Mouse (Mus musculus): ENCODE data around the gene Tmem130.

DNA sequence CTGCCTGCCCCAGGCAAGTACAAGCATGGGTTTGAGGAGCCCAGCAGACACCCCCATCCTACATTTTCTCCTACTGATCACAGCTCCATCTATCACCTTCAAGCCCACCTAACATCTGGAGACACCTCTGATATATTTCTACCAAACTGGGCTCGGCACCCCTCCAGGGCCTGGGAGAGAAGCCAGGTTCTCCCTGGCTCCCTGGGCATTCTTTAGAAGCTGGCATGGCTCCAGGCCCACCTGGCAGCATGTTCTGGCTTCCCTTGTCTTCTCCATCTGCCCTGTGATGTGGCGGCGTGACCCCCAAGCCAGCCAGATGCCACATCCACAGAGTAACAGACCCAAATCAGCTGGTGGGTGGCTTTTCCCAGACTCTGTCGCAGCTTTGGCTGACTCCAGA, 41.3 kb downstream of the Tmem130 start:
- TF ChIP-seq POLR2A (IDR thresholded peaks at IDR 0.05; ENCODE audit: borderline replicate concordance, low read depth, low read length) = no peak
- TF ChIP-seq CTCF (IDR thresholded peaks at IDR 0.05; ENCODE audit: low read depth, low read length) = no peak

All from bone marrow macrophage, adult 2 months (primary cell).